Mouse (Mus musculus): ENCODE data around the gene Gpr18. TPM values are rescaled to one million over a fixed set of nuclear protein-coding genes. Genes with fewer than 3 reads are reported as not detected.

Gpr18 gene
- total RNA-seq, 1 experiment from 2014 or later: 0.67 TPM

DNA sequence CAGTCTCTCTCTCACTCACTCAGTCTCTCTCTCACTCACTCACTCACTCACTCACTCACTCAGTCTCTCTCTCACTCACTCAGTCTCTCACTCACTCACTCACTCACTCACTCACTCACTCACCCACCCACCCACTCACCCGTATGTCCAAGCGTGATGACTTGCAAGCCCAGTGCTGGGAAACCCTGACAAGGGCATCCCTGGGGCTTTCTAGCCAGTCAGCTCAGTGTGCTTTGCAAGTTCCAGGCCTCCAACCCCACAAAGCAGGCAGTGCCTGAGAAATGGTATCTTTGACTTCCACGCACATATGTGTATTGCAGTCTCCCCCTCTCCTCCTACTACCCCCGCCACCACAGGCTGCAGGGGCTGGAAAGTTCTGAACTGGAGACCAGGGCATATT is 6.4 kb upstream of the Gpr18 start:
- no peak for DNase-seq

GRCm38 (mm10) chr14:121920511-121921124 is 5.0 kb upstream of the Gpr18 start:
- peak; percentile 61 for DNase-seq

DNA sequence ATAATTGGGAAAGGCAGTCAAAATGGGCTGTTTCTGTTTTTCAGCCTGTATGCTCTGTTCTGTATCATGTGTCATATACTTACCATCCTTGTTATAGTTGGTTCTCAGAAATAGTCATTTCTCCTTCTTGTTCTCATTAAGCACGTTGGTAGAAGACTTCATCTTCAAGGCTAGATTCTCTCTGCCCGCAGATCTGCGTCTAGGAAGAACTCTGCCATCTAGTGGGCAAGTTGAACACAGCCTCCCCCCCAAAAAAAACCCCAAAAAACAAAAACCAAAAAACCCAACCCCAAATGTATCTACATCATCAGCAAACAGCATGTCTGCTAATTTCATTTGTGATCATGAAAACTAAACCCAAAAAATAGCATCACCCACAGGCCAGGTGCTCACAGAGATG is 4.2 kb upstream of the Gpr18 start:
- DNase-seq: no peak

DNA sequence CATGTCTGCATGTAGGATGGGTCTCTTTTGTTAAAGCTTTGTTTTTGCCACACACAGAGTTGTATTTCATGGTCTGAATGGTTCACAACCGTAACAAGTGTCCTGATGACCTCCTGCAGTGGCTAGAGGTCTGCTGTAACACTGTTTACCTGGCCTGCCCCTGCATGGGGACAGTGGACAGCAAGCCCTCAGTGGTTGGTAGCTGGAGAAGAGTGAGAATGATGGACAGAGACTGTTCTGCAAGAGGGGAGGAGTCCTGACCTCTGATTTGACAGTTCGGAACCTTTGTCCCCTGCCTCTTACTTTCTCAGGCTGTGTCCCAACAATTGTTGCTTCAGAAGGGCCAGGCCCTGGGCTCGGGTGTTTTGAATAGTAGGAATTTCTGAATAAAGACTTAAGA is 2.7 kb upstream of the Gpr18 start:
- no peak for DNase-seq

DNA sequence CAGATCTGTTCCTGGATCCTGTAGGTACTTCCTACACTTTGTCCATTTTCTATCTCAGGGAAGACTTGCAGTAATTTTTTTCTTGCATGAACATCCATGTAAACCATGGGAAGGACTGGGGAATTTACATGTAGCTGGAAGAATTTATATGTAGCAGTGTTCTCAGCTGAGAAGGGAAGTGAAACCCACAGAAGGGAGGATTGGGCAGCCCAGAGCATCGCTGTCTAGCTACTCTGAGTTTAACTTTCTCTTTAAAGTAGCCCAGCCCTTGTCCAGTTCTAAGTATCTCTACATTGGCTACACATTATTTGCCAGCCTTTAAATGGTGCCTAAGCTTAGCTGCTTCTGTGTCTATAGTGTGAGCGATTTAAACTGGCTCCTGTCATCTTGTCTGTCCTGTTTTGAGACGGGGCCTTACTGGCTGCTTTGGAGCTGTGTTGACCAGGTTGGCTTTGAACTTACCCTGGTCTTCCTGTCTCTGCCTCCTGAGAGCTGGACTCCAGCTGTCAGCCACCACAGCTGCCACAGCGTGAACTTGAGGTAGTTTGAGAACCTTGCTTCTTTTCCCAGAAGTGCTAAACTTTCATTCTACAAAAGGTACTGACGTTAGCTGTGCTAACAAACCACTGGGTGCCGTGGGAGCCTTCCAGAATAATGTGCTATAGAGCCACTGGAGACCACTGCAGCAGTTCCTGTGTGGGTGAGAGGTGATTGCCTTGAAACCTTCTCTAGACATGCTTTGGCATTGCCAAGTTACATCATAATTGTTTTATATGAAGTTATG is 922 bp upstream of the Gpr18 start:
- no peak for DNase-seq

DNA sequence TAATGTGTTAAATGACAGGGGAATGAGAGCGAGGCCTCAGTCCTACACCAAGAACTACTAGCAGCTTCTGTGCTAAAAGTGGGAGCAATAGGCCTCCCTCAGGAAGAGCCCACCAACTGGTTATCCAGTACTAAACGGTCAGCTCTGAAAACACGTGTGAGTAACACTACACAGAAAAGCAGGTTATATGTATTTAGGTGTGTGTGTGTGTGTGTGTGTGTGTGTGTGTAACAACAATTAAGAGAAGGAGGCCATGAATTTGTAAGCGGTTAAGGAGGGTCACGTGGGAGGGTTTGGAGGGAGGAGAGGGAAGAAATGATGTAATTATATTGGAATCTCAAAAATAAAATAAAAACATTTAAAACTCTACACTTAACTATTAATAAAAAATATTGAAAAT is 438 bp downstream of the Gpr18 start:
- DNase-seq: no peak

DNA sequence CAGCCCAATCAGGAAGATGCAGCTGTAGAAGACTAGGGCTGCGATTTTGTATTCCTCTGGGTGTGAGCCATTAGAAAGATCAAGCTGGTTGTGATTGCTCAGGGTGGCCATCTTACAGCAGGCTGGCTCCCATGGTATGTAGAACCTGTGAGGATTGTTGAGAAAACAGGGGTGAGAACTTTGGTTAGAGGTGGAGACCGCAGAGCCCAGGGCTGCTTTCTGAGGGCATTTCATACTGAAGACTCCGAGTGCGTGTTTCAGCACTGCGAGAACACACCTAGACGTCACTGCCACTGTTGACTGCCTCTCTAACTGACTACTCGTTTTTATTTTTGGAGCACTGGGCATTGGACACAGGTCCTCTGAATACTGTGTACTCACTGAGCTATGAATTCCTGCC is 3.1 kb downstream of the Gpr18 start:
- no peak for DNase-seq

DNA sequence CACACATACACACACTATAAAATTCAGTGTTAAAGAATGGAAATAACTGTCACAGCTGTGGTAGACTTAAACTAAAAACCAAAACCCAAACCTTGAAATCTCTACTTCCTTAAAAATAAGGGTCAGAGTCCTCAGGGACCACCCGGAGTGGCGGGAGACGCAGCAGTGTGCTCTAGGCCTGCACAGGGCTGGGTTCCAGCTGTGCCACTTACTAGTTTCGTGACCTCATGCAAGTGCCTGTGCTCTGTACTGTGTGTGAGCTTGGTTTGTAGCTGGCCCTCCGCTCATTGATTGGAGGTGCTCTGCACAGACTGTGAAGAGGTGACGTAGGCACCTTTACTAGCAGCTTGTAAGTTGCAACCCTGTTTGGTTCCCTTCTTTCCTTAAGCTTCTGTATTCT is 5.7 kb downstream of the Gpr18 start:
- DNase-seq: no peak

DNA sequence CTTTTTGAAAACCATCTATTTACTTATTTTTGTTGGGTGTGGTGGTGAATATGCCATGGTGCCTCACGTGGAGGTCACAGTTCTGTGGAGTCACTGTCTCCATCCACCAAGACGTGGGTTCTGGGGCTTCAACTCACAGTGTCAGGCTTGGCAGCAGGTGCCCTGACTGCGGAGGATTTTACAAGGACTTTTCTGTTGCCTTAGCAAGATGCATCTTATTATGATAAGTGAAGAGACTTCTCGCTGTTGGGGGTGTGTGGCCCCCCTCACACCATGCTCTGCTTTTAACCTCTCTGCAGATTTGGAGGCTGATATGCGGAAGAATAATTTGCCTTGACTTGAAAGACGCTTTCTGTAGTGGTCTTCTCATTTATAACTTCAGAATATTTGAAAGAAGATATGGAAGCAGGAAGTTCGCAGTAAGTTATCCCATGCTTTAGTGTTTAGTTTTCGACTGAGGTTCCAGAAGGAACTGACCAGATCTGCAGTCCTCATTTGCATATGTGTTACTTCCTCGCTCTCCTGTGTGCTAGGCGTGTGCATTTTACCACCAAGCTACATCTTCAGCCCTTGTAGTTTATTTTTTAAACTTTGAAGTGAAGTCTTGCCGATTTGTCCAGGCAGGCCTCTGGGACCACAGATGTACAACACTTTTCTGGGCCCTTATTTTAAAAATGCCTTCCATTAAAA is 8.4 kb downstream of the Gpr18 start:
- no peak for DNase-seq

- no peak for DNase-seq
Observed at GRCm38 (mm10) chr14:121906341-121906991, 9.1 kb downstream of the Gpr18 start.

GRCm38 (mm10) chr14:121904754-121905153 is 10.8 kb downstream of the Gpr18 start:
- DNase-seq: no peak

GRCm38 (mm10) chr14:121903381-121903876 is 12.2 kb downstream of the Gpr18 start:
- no peak for DNase-seq

DNA sequence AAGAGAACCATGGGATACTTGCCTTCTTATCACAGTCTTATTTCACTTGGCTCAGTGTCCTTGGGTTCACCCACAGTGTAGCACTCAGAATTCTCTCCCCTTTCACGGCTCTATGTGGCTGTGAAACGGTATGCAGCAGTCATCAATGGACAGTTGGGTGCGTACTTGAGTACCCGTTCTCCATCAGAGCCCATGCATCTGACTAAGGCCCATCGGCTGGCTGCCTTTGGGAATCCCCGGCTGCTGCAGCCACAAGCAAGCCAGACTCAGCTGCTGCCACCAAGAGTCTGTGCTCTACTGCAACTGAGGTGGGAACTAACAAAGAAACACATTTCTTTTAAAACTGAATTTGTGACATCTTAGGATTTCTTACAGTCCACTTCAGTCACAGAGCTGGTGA is 14.1 kb downstream of the Gpr18 start:
- no peak for DNase-seq

GRCm38 (mm10) chr14:121899071-121899470 is 16.5 kb downstream of the Gpr18 start:
- no peak for DNase-seq

GRCm38 (mm10) chr14:121898509-121898908 is 17.1 kb downstream of the Gpr18 start:
- DNase-seq: no peak

GRCm38 (mm10) chr14:121897773-121898172 is 17.8 kb downstream of the Gpr18 start:
- no peak for DNase-seq

DNA sequence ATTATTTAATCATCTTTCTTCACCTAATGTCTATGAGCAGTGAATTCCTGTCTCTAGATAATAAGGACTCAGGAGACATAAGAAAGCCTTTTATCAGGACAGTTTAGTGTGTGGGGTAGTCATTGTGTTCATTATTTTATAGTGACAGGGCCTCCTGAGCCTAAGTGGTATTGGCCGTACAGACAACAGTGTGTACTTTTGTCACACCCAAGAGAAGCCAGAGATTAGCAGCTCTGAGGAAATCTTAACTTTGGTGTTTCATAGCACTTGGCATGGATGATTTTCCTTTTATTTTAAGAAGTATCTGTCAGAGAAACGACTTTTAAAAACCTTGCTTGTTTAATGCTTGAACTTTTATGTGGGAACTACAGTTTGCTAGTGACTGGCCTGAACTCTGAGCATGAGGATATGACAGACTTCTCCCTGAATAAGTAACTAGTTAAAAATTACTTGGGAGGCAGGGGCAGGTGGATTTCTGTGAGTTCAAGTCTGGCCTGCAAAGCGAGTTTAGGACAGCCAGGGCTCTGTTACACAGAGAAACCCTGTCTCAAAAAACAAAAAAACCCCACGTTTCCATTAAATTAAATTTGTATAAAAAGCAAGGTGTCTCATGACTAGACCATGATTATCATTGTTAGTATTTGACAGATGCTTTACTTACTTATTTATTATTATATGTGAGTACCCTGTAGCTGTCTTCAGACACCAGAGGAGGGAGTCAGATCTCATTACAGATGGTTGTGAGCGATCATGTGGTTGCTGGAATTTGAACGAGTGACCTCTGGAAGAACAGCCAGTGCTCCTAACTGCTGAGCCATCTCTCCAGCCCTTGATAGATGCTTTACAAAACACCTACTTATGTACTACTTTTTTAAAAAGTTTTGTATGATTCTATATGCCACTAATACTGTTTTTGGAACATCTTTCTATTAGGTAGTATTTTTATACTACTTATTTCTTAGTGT is 19.2 kb downstream of the Gpr18 start:
- no peak for DNase-seq

- DNase-seq: no peak
Observed at GRCm38 (mm10) chr14:121895316-121895715, 20.3 kb downstream of the Gpr18 start.

DNA sequence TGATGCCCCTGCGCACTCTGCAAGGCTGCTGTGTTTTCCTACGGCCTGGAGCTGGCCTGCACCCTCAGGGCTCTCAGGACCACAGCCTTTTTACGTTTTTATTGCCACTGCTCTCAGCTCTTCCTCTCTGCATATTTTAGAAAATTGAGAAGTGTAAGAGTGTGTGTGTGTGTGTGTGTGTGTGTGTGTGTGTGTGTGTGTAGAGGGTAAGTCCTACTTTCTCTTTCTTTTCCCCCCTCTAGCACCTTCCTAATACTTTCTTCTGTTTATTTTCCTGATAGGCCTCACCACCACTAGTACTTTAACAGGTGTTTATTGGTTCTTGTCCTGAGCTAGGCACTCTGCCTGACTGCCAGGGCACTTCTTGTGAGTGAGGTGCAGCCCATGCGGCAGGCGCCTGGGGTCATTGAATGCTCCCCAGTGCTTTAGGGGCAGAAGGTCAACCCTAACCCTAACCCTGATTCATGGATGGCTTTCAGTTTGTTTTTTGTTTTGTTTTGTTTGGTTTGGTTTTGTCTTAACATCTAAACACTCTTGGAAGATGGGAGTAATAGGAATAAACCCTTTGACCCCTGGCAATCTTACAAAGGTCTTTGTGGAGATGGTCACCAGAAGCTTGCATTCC is 21.0 kb downstream of the Gpr18 start:
- no peak for DNase-seq

- no peak for DNase-seq
Observed at GRCm38 (mm10) chr14:121893747-121894146, 21.8 kb downstream of the Gpr18 start.
